ENCODE assay signal across 8 mouse cellular contexts in genomic region chr1:159911006-159911405, GRCm38 (mm10).
DNase-seq lines count a peak whose midpoint lies in the region; ATAC-seq lines count a peak whose summit lies in the region.

No protein-coding gene starts in this region.

- 25% methylated on average over 5 of the region's 5 CpGs for WGBS in large intestine, adult 2 months

- ATAC-seq in erythroid progenitor cell, adult 5-6 weeks (replicated peaks; ENCODE audit: low FRiP score, poor library complexity, severe bottlenecking), result peak; percentile 54; the same call in 1 of the 2 replicates
- ATAC-seq in neutrophil, adult 5-6 weeks (ENCODE audit: extremely low read depth, insufficient number of reproducible peaks, low FRiP score, poor library complexity, severe bottlenecking), result peak; percentile 96

- DNase-seq in cerebellum, adult 8-10 months, result peak; percentile 14
- no peak for DNase-seq in cerebellum, adult 9-11 months
- peak; percentile 68 for DNase-seq in urinary bladder, postnatal 14 days (ENCODE audit: low spot score)
- DNase-seq in urinary bladder, adult 2 months (ENCODE audit: low spot score), result no peak
- DNase-seq in large intestine, adult 2 months (ENCODE audit: low read depth, low spot score), result peak; percentile 18
- DNase-seq in frontal cortex, postnatal 10 days (ENCODE audit: low spot score in 2 of 2), result no peak

Comparison
In these comparisons a context has a peak if more than half of its experiments do, and no peak if none do; other contexts are left out.
1. DNase-seq: peak in cerebellum, adult 8-10 months (single experiment), urinary bladder, postnatal 14 days (single experiment) and large intestine, adult 2 months (single experiment); none in cerebellum, adult 9-11 months (single experiment), urinary bladder, adult 2 months (single experiment) and frontal cortex, postnatal 10 days (0 of 2).